Mouse (Mus musculus) liver, adult 2 months (tissue): ENCODE measurements around the gene Nxn. TPM values are rescaled to one million over a fixed set of nuclear protein-coding genes. Genes with fewer than 3 reads are reported as not detected.

ENCODE experiments used
- DNase-seq: peaks from one replicate; pipeline ENCODE4 v3.0.0-alpha.2; 2011; ENCODE audit warnings: low read depth, low spot score; ENCODE audit errors: extremely low read depth
- H3K27ac ChIP-seq: fragments of 200-500 bp; replicated peaks from 2 replicates; pipeline ENCODE4 v1.5.1; 2012; ENCODE audit warnings: low read depth, mild to moderate bottlenecking, control low read depth, inconsistent platforms, low read length; ENCODE audit not compliant: insufficient read depth
- H3K27me3 ChIP-seq: fragments of 200-500 bp; 2 replicates; pipeline ENCODE4 v1.6.1; 2012; ENCODE audit warnings: mild to moderate bottlenecking, moderate library complexity, low read length, inconsistent platforms; ENCODE audit not compliant: control insufficient read depth, insufficient read depth
- H3K36me3 ChIP-seq: fragments of 200-500 bp; 2 replicates; pipeline ENCODE4 v1.6.1; 2012; ENCODE audit warnings: low read length, inconsistent platforms; ENCODE audit not compliant: control insufficient read depth, insufficient read depth
- H3K4me1 ChIP-seq: fragments of 200-500 bp; 2 replicates; pipeline ENCODE4 v1.6.1; 2011; ENCODE audit warnings: low read length; ENCODE audit not compliant: control insufficient read depth, insufficient read depth
- H3K4me3 ChIP-seq: fragments of 200-500 bp; 2 replicates; pipeline ENCODE4 v1.5.1; 2011; ENCODE audit warnings: low read depth, mild to moderate bottlenecking, control low read depth, low read length, moderate library complexity; ENCODE audit not compliant: insufficient read depth
- H3K79me2 ChIP-seq: fragments of 200-500 bp; 2 replicates; pipeline ENCODE4 v1.6.1; 2012; ENCODE audit warnings: inconsistent platforms, mild to moderate bottlenecking, low read length, moderate library complexity; ENCODE audit not compliant: control insufficient read depth, insufficient read depth
- H3K9ac ChIP-seq: fragments of 200-500 bp; 2 replicates; pipeline ENCODE4 v1.6.1; 2012; ENCODE audit warnings: low read depth, mild to moderate bottlenecking, control low read depth, inconsistent platforms, low read length
- CTCF ChIP-seq: fragments of 200-500 bp; IDR thresholded peaks from 2 replicates; pipeline ENCODE4 v1.5.1; 2011; ENCODE audit warnings: low read depth, low read length, control low read depth
- POLR2A ChIP-seq: fragments of 200-500 bp; IDR thresholded peaks from 2 replicates; pipeline ENCODE4 v1.6.1; 2011; ENCODE audit warnings: low read length, control low read depth; ENCODE audit not compliant: insufficient read depth; ENCODE audit errors: extremely low read depth
- WGBS: fragments of 180-500 bp; shearing (Covaris S2); methylation state at CpG from one replicate; pipeline ENCODE4 v1.1.7; 2018; 5-methylcytosine and 5-hydroxymethylcytosine counted together
- polyA plus RNA-seq: library from polyadenylated mRNA; depleted of rRNA; stranded (reverse); fragments of >200 nt; gene quantifications from 2 replicates; pipeline ENCODE4 v1.2.3, GENCODE M21; 2012
- total RNA-seq: library from RNA; depleted of rRNA; stranded (reverse); fragments of >200 nt; gene quantifications from 2 replicates; pipeline ENCODE4 v1.2.3, GENCODE M21; 2014

The Nxn gene
- total and polyA plus RNA-seq, 2 experiments: 1.0 to 1.6 TPM

DNA sequence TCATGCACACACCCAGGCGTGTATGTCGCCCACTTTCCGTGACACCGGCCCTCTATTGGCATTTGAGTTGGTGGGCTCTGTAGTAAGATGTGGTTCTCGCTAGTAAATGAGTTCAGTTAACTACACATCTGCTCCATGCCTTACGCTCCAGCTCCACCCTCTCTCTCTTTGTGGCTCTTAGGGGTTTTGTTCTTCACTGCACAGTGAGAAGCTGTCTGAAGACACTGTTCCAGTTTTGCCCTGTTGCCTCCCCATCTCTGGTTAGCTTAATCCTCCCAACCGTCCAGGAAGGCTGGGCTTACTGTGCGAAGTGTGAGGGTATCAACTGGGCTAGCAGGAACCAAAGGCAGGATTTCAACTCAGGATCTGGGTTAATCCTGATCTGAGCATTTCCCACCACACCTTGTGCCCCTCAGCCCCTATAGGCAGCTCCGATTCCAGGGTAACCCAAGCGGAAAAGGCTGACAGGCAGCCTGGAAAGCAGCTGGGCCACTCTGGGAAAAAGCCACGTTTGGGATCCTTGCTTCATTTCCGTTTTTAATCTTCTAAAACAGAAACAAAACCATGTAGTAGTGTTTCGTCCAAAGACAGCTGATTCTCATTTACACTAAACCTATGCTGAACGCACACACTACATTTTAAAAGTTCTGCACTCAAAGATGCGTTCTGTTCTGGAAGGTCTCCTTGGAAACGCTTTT, 45.9 kb downstream of the Nxn start:
- no peak for TF ChIP-seq POLR2A
- TF ChIP-seq CTCF: no peak
- no peak for DNase-seq
- Histone ChIP-seq H3K79me2 (no peaks in the 10 kb centered on the region; the same call in 1 of the 2 replicates), H3K36me3 (no peaks in the 10 kb centered on the region), H3K4me1 (no peaks in the 10 kb centered on the region), H3K4me3 (no peak overlapping the region), H3K27me3 (no peaks in the 10 kb centered on the region), H3K27ac (no peak overlapping the region), H3K9ac (no peak overlapping the region)
- 79% methylated on average over 16 of the region's 16 CpGs for WGBS

DNA sequence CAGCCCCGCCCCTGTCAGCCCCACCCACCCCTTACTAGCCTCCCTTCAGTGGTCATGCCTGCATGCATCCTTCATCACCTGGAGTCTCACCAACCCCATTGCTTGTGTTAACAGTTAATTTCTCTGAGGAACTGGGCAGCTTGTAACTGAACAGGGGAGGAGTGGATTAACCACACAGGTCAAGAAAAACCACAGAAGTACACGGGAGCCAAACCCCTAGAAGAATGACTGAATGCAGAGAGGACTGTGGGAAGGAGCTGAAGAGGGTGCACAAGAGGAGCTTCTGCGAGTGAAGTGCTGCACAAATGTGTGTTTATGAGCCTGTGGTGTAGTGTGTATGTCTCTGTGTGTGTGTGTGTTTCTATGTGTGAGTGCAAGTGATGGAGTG, 47.3 kb downstream of the Nxn start:
- Histone ChIP-seq H3K79me2 (no peaks in the 10 kb centered on the region; the same call in 1 of the 2 replicates), H3K4me3 (no peak overlapping the region), H3K9ac (no peak overlapping the region), H3K36me3 (no peaks in the 10 kb centered on the region), H3K4me1 (no peaks in the 10 kb centered on the region), H3K27ac (no peak overlapping the region), H3K27me3 (no peaks in the 10 kb centered on the region)
- DNase-seq: no peak
- 50% methylated on average over 3 of the region's 3 CpGs for WGBS
- no peak for TF ChIP-seq POLR2A
- TF ChIP-seq CTCF: no peak

DNA sequence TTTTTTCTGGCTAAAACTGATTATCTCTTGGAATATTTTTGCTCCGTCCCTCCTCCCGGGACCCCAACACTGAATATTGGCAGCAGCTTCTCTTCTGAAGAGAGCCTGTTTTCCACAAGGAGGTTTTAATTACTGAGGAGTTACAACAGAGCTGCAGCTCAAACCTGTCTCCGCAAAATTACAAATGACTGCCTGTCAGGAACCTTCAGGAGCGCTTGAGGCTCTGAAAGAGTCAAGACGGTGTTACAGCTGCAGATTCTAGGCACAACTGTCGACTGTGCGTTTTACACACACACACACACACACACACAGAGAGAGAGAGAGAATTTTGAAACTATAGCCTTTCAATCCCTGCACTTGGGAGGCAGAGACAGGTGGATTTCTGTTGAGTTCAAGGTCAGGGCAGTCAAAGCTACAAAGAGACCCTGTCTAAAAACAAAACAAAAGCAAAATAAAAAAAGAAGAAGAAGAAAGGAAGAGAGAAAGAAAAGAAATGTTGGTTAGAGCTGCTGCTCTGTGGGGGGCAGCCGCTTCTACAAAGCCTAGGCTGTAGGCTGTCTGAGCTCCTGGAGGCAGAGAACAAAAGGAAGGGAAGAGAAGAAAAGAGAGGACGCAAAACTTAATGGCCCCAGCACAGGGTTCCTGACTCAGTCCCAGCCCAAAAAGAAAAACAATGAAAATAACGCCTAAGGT, 47.9 kb downstream of the Nxn start:
- TF ChIP-seq POLR2A: no peak
- no peak for TF ChIP-seq CTCF

DNA sequence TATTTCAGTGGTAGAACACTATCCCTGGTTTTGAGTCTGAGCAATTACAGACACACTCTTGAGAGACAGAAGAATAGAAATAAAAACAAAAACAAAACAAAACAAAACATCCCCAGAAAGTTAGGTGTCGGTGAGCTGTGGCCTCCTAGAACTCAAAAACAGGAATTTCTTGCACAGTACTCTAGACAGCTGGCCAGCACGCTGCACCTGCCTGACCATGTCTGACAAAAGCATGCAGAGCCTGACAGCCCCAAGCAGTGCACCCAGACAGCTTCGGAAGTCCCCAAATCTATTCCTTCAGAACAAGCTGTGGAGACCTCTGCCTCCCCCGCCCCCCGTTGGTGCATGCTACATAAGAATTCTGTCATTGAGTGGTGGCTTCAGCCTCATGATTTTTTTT, 49.1 kb downstream of the Nxn start:
- no peaks in the 10 kb centered on the region for H3K27me3 ChIP-seq
- H3K27ac ChIP-seq: no peak overlapping the region
- H3K36me3 ChIP-seq: no peaks in the 10 kb centered on the region
- no peaks in the 10 kb centered on the region; the same call in 1 of the 2 replicates for H3K79me2 ChIP-seq
- TF ChIP-seq CTCF (no peak), POLR2A (no peak)
- 94% methylated on average over 5 of the region's 5 CpGs for WGBS
- H3K9ac ChIP-seq: no peak overlapping the region
- H3K4me3 ChIP-seq: no peak overlapping the region
- no peaks in the 10 kb centered on the region for H3K4me1 ChIP-seq
- DNase-seq: no peak

More for the DNA sequence above, 47.9 kb downstream of the Nxn start:
- no peak overlapping the region for H3K27ac ChIP-seq
- H3K36me3 ChIP-seq: no peaks in the 10 kb centered on the region
- H3K79me2 ChIP-seq: no peaks in the 10 kb centered on the region; the same call in 1 of the 2 replicates
- no peaks in the 10 kb centered on the region for H3K4me1 ChIP-seq
- no peak for DNase-seq
- WGBS: 67% methylated on average over 10 of the region's 10 CpGs
- no peaks in the 10 kb centered on the region for H3K27me3 ChIP-seq
- no peak overlapping the region for H3K4me3 ChIP-seq
- H3K9ac ChIP-seq: no peak overlapping the region

DNA sequence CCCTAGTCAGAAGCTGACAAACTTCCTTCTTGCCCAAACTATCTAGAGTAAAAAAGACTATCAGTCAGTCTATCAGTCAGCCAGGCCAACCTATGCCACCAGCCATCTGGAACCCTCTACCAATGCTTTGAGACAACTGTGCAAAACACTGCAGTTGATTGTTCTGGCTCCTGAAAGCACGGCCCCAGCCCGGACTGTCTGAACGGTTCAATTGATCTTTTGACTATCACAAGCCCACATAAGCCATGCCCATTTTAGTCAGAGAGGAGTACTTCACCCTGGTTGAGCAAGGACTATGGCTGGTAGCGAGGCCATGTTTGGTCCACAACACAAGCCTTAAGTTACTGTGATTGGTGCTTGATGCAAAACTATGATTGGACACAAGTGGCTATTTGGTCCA, 51.4 kb downstream of the Nxn start:
- 71% methylated on average over 4 of the region's 4 CpGs for WGBS
- Histone ChIP-seq H3K27me3 (no peaks in the 10 kb centered on the region), H3K36me3 (no peaks in the 10 kb centered on the region), H3K79me2 (no peaks in the 10 kb centered on the region; the same call in 1 of the 2 replicates), H3K9ac (no peak overlapping the region), H3K4me3 (no peak overlapping the region), H3K27ac (no peak overlapping the region), H3K4me1 (no peaks in the 10 kb centered on the region)
- DNase-seq: no peak
- no peak for TF ChIP-seq CTCF
- no peak for TF ChIP-seq POLR2A

DNA sequence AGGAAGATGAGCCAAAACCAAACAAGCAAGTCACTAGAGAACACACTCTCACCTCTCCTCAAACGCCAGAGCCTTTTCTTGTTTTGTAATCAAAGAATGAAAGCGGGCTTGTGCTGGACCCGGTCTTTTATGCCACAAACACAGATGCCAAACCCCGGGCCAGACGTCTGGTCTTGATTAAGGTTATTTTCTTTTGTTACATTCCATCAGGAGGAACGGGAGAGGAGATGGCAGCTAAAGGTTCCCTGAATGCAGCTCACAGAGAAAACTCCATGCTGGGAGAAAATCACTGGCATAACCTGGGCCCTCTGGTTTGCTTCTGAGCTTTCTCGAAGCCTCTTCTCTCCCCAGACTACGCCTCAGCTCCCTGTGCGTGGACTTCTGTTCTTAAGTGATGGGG, 55.9 kb downstream of the Nxn start:
- no peak for DNase-seq
- no peaks in the 10 kb centered on the region for H3K4me1 ChIP-seq
- H3K79me2 ChIP-seq: no peaks in the 10 kb centered on the region
- TF ChIP-seq CTCF (no peak), POLR2A (no peak)
- no peak overlapping the region for H3K4me3 ChIP-seq
- H3K27ac ChIP-seq: no peak overlapping the region
- no peak overlapping the region for H3K9ac ChIP-seq
- H3K36me3 ChIP-seq: no peaks in the 10 kb centered on the region
- no peaks in the 10 kb centered on the region for H3K27me3 ChIP-seq
- 88% methylated on average over 9 of the region's 9 CpGs for WGBS
